Mouse (Mus musculus) lung, embryonic 14.5 days (tissue): ENCODE results near the gene Mfsd13b. TPM values are rescaled to one million over a fixed set of nuclear protein-coding genes. Genes with fewer than 3 reads are reported as not detected.
"Not testable (repeated sequence)": the region's sequence is repeated elsewhere in the genome, so short reads cannot be mapped to it uniquely, and the experiment has no call there.

Experiments
- ATAC-seq: fragments of 200-750 bp; cut with Nextera tagmentation; 2 replicates; pipeline ENCODE4 v1.8.0; 2017; ENCODE audit warnings: mild to moderate bottlenecking, moderate TSS enrichment, moderate library complexity; ENCODE audit not compliant: insufficient read depth
- DNase-seq: peaks from one replicate; pipeline ENCODE4 v3.0.0-alpha.2; 2015
- H3K27ac ChIP-seq: fragments of 300-500 bp; sonication (generic); 2 replicates; pipeline ENCODE4 v1.5.1; 2014; ENCODE audit warnings: low read depth, mild to moderate bottlenecking, moderate library complexity
- H3K27me3 ChIP-seq: fragments of 300-500 bp; sonication (generic); 2 replicates; pipeline ENCODE4 v1.6.1; 2014; ENCODE audit warnings: low read length, control low read depth; ENCODE audit not compliant: insufficient read depth
- H3K36me3 ChIP-seq: fragments of 300-500 bp; sonication (generic); 2 replicates; pipeline ENCODE4 v1.6.1; 2014; ENCODE audit warnings: control low read depth; ENCODE audit not compliant: insufficient read depth
- H3K4me1 ChIP-seq: fragments of 300-500 bp; sonication (generic); 2 replicates; pipeline ENCODE4 v1.6.1; 2014; ENCODE audit warnings: antibody characterized with exemption, control low read depth; ENCODE audit not compliant: insufficient read depth
- H3K4me2 ChIP-seq: fragments of 300-500 bp; sonication (generic); 2 replicates; pipeline ENCODE4 v1.6.1; 2014; ENCODE audit warnings: mild to moderate bottlenecking
- H3K4me3 ChIP-seq: fragments of 300-500 bp; sonication (generic); 2 replicates; pipeline ENCODE4 v1.5.1; 2014; ENCODE audit warnings: low read depth, low read length
- H3K9ac ChIP-seq: fragments of 300-500 bp; sonication (generic); 2 replicates; pipeline ENCODE4 v1.6.1; 2014
- H3K9me3 ChIP-seq: fragments of 300-500 bp; sonication (generic); 2 replicates; pipeline ENCODE4 v1.6.1; 2016; ENCODE audit warnings: low read depth, low read length, control low read depth
- CTCF ChIP-seq: IDR thresholded peaks from 2 replicates; pipeline ENCODE4 v1.5.1; 2016; ENCODE audit warnings: antibody characterized with exemption, low read depth
- WGBS: fragments of 180-500 bp; shearing (Covaris S2); extraction: QIAGEN DNeasy Blood & Tissue Kit; methylation state at CpG from one replicate; pipeline ENCODE4 v1.1.7; 2014; 5-methylcytosine and 5-hydroxymethylcytosine counted together
- polyA plus RNA-seq: library from polyadenylated mRNA; unstranded; fragments of >200 nt; fragmentation: Nextera tagmentation; extraction: Ambion mirVana; gene quantifications from 2 replicates; pipeline ENCODE4 v1.2.1, GENCODE M21; 2014

Mfsd13b gene
- polyA plus RNA-seq, 1 experiment from 2014 or later = not detected

- 93% methylated on average over 6 of the region's 6 CpGs for WGBS
- H3K36me3 ChIP-seq = peaks cover 92% of the 10 kb centered on the region
- no peaks in the 10 kb centered on the region for H3K4me1 ChIP-seq
- DNase-seq (no peak), ATAC-seq (no peak)
- H3K4me3 ChIP-seq = no peak overlapping the region
- no peak overlapping the region for H3K27ac ChIP-seq
- no peak for TF ChIP-seq CTCF
- H3K9ac ChIP-seq = no peak overlapping the region
- no peaks in the 10 kb centered on the region for H3K27me3 ChIP-seq
- no peaks in the 10 kb centered on the region for H3K9me3 ChIP-seq
- no peak overlapping the region for H3K4me2 ChIP-seq
Measured at GRCm38 (mm10) chr7:120941214-120941613, 41.1 kb upstream of the Mfsd13b start.

DNA sequence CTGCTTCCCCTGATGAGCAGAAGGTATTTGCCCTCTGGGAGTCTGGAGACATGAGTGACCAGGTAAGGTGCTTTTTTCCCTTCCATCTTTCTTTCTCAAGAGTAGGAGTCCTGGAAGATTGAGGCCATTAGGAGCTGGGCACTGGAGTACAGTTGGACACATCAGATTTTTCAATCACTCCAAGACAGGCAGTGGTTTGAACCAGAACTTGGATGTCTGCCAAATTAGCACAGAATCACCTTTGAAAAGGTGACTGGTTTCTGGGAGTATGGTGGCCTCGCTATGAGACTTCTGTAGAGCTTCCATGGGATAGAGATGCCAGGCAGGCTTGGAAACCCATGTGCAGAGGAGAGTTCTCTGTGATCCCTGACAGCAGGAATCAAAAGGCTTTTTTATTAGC lies 39.8 kb upstream of the Mfsd13b start:
- H3K36me3 ChIP-seq = peaks cover 86% of the 10 kb centered on the region
- no peaks in the 10 kb centered on the region for H3K4me1 ChIP-seq
- no peak overlapping the region for H3K4me3 ChIP-seq
- no peaks in the 10 kb centered on the region for H3K9me3 ChIP-seq
- 81% methylated on average over 1 of the region's 1 CpGs for WGBS
- TF ChIP-seq CTCF = no peak
- no peak overlapping the region for H3K9ac ChIP-seq
- no peak overlapping the region for H3K27ac ChIP-seq
- H3K4me2 ChIP-seq = no peak overlapping the region
- ATAC-seq (no peak), DNase-seq (peak; percentile 7)
- H3K27me3 ChIP-seq = no peaks in the 10 kb centered on the region

GRCm38 (mm10) chr7:120943936-120944509 lies 38.3 kb upstream of the Mfsd13b start:
- ATAC-seq = no peak
- Histone ChIP-seq H3K9me3 (no peaks in the 10 kb centered on the region), H3K36me3 (peaks cover 84% of the 10 kb centered on the region), H3K4me3 (no peak overlapping the region), H3K27ac (no peak overlapping the region), H3K4me1 (no peaks in the 10 kb centered on the region), H3K27me3 (no peaks in the 10 kb centered on the region), H3K4me2 (no peak overlapping the region), H3K9ac (no peak overlapping the region)
- no peak for DNase-seq
- TF ChIP-seq CTCF = no peak
- 69% methylated on average over 8 of the region's 8 CpGs for WGBS

- not testable (repeated sequence) for H3K27me3 ChIP-seq, H3K4me1 ChIP-seq, H3K9ac ChIP-seq, H3K9me3 ChIP-seq, ATAC-seq, H3K27ac ChIP-seq, H3K4me3 ChIP-seq, DNase-seq, H3K4me2 ChIP-seq
- peaks cover 38% of the 10 kb centered on the region for H3K36me3 ChIP-seq
- 82% methylated on average over 7 of the region's 7 CpGs for WGBS
Measured at GRCm38 (mm10) chr7:120953591-120953990, 28.7 kb upstream of the Mfsd13b start.

DNA sequence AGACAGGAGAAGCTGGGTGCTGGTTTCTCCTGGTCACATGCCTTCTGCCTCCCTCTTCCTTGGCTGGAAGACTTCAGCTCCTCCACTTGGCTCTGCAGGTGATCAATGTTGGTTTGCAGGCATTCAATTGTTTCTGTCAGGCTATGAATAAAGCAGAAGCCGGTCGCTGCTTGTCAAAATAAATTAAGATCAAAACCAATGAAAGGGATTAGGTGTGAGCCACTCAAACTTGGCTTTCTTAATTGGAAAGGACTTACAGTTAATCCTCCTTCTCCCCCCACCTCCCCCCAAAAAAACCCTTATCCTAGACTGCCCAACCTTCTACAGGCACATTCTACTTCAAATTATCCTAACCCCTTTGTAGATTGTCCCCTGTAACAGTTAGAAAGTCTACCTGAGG lies 22.2 kb upstream of the Mfsd13b start:
- no peak for TF ChIP-seq CTCF
- H3K4me3 ChIP-seq = no peak overlapping the region
- ATAC-seq (no peak), DNase-seq (no peak)
- H3K4me1 ChIP-seq = no peaks in the 10 kb centered on the region
- H3K9ac ChIP-seq = no peak overlapping the region
- H3K4me2 ChIP-seq = no peak overlapping the region
- 79% methylated on average over 2 of the region's 2 CpGs for WGBS
- H3K36me3 ChIP-seq = peaks cover 55% of the 10 kb centered on the region
- H3K27ac ChIP-seq = no peak overlapping the region
- H3K9me3 ChIP-seq = no peaks in the 10 kb centered on the region
- no peaks in the 10 kb centered on the region for H3K27me3 ChIP-seq

GRCm38 (mm10) chr7:120960601-120961000 lies 21.7 kb upstream of the Mfsd13b start:
- DNase-seq = no peak
- Histone ChIP-seq H3K36me3 (peaks cover 51% of the 10 kb centered on the region), H3K27me3 (no peaks in the 10 kb centered on the region), H3K4me1 (no peaks in the 10 kb centered on the region), H3K9me3 (no peaks in the 10 kb centered on the region), H3K4me3 (no peak overlapping the region), H3K9ac (no peak overlapping the region), H3K4me2 (no peak overlapping the region), H3K27ac (no peak overlapping the region)
- 79% methylated on average over 6 of the region's 6 CpGs for WGBS
- no peak for ATAC-seq
- peak; percentile 8; the same call in 1 of the 2 replicates for TF ChIP-seq CTCF

GRCm38 (mm10) chr7:120961893-120962292 lies 20.4 kb upstream of the Mfsd13b start:
- ATAC-seq (no peak), DNase-seq (no peak)
- Histone ChIP-seq H3K36me3 (peaks cover 43% of the 10 kb centered on the region), H3K27ac (no peak overlapping the region), H3K27me3 (no peaks in the 10 kb centered on the region), H3K9ac (no peak overlapping the region), H3K4me1 (no peaks in the 10 kb centered on the region), H3K4me3 (no peak overlapping the region), H3K4me2 (no peak overlapping the region), H3K9me3 (no peaks in the 10 kb centered on the region)
- 54% methylated on average over 3 of the region's 3 CpGs for WGBS
- TF ChIP-seq CTCF = no peak

DNA sequence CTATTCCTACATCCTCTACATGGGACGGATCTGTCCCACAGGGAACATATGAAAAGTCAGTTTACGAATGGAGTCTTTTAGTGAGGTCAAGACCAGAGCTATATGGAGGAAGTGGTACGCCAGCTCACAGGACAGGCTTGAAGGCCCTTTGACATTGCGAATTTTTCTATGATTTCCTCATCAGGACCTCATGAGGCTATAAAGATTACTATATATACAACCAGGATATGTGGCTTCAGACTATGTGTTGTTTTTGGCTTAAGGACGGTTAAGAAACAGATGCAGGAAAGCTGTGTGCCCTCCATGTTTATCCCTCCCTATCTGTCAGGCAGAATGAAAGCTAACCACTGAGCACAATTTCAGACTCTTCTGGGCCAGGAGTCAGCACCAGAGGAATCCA lies 19.2 kb upstream of the Mfsd13b start:
- no peak for TF ChIP-seq CTCF
- 74% methylated on average over 5 of the region's 5 CpGs for WGBS

More for the DNA sequence above, 19.2 kb upstream of the Mfsd13b start:
- ATAC-seq = no peak
- DNase-seq = no peak
- no peak overlapping the region for H3K4me3 ChIP-seq
- H3K9me3 ChIP-seq = no peaks in the 10 kb centered on the region
- no peak overlapping the region for H3K9ac ChIP-seq
- H3K4me2 ChIP-seq = no peak overlapping the region
- H3K36me3 ChIP-seq = peaks cover 41% of the 10 kb centered on the region
- H3K4me1 ChIP-seq = no peaks in the 10 kb centered on the region
- H3K27ac ChIP-seq = no peak overlapping the region
- no peaks in the 10 kb centered on the region for H3K27me3 ChIP-seq
